Mouse (Mus musculus) embryonic facial prominence, embryonic 13.5 days (tissue): ENCODE measurements around the gene Ms4a7. TPM values are rescaled to one million over a fixed set of nuclear protein-coding genes. Genes with fewer than 3 reads are reported as not detected.

Source experiments
- ATAC-seq: fragments of 200-750 bp; cut with Nextera tagmentation; 2 replicates; pipeline ENCODE4 v1.8.0; 2017; ENCODE audit warnings: low read depth; ENCODE audit not compliant: insufficient number of reproducible peaks, insufficient read depth, low FRiP score, low TSS enrichment
- H3K27ac ChIP-seq: fragments of 300-500 bp; sonication (generic); 2 replicates; pipeline ENCODE4 v1.5.1; 2015; ENCODE audit warnings: moderate library complexity, mild to moderate bottlenecking, inconsistent platforms
- H3K27me3 ChIP-seq: fragments of 300-500 bp; sonication (generic); 2 replicates; pipeline ENCODE4 v1.6.1; 2015; ENCODE audit warnings: mild to moderate bottlenecking, inconsistent platforms
- H3K36me3 ChIP-seq: fragments of 300-500 bp; sonication (generic); 2 replicates; pipeline ENCODE4 v1.6.1; 2015; ENCODE audit warnings: mild to moderate bottlenecking, inconsistent platforms
- H3K4me1 ChIP-seq: fragments of 300-500 bp; sonication (generic); 2 replicates; pipeline ENCODE4 v1.6.1; 2015; ENCODE audit warnings: inconsistent platforms
- H3K4me2 ChIP-seq: fragments of 300-500 bp; sonication (generic); 2 replicates; pipeline ENCODE4 v1.6.1; 2015; ENCODE audit warnings: moderate library complexity, mild to moderate bottlenecking, inconsistent platforms
- H3K4me3 ChIP-seq: fragments of 300-500 bp; sonication (generic); 2 replicates; pipeline ENCODE4 v1.5.1; 2015; ENCODE audit warnings: mild to moderate bottlenecking, inconsistent platforms
- H3K9ac ChIP-seq: fragments of 300-500 bp; sonication (generic); 2 replicates; pipeline ENCODE4 v1.6.1; 2015; ENCODE audit warnings: mild to moderate bottlenecking, inconsistent platforms
- H3K9me3 ChIP-seq: fragments of 300-500 bp; sonication (generic); 2 replicates; pipeline ENCODE4 v1.6.1; 2016; ENCODE audit warnings: inconsistent platforms
- WGBS: fragments of 180-500 bp; shearing (Covaris S2); methylation state at CpG from one replicate; pipeline ENCODE4 v1.1.7; 2015; ENCODE audit warnings: mixed read lengths; 5-methylcytosine and 5-hydroxymethylcytosine counted together
- polyA plus RNA-seq: library from polyadenylated mRNA; unstranded; fragments of >200 nt; fragmentation: Nextera tagmentation; extraction: Ambion mirVana; gene quantifications from 2 replicates; pipeline ENCODE4 v1.2.1, GENCODE M21; 2015

The Ms4a7 gene
- polyA plus RNA-seq: 3.2 and 3.5 TPM in 2 replicates

DNA sequence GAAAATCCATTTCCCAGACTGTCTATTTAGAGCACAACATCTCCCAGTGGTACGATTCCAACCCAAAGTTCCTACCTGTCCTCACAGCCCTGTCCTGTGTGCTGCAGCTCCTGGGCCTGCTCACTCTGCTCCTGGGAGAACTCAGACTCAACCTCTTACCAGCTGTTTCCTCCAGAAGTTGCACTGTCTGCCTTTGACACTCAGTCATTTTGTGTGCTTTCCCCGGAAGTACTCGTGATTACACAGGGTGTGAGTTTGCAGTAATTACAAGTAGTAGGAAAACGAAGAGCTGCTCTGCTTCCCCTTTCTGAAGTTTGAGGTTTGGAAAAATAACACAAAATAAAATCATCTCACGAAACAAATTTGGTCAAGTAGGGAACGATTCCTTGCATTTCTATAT, at the start of gene Ms4a7:
TSS of gene Ms4a7 (minus strand) at position 215 of the 400 bp plus-strand sequence.
- no peak within 1 kb of the TSS for H3K27ac ChIP-seq
- H3K4me3 ChIP-seq: no peak within 1 kb of the TSS
- no peak for ATAC-seq
- no peak within 1 kb of the TSS for H3K4me2 ChIP-seq
- H3K9me3 ChIP-seq: no peaks in the 10 kb centered on the region
- no peaks in the 10 kb centered on the region for H3K4me1 ChIP-seq
- H3K27me3 ChIP-seq: no peaks in the 10 kb centered on the region
- no peak within 1 kb of the TSS for H3K9ac ChIP-seq
- H3K36me3 ChIP-seq: no peaks in the 10 kb centered on the region
- WGBS: 86% methylated on average over 6 of the region's 6 CpGs

DNA sequence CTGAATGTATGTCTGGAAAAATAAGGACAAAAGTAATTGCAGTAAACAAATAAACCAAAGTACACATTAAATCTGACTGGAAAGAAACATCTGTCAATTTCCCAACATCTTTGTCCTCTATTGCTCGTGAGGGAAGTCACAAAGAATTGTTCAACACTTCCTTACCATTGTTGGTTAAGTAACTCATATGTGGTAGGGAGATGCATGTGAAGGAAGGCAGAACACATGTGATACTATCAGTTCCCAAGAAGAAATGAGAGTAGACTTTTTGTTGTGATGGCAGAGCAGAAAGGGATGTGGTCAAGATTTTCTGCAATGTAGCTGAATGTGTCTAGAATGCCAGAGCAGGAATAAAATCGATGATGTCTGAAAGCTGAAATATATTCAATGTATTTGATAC, 40.5 kb upstream of the Ms4a7 start:
- Histone ChIP-seq H3K9me3 (no peaks in the 10 kb centered on the region), H3K4me2 (no peak overlapping the region), H3K9ac (no peak overlapping the region), H3K27me3 (no peaks in the 10 kb centered on the region), H3K27ac (no peak overlapping the region), H3K4me1 (no peaks in the 10 kb centered on the region), H3K36me3 (no peaks in the 10 kb centered on the region), H3K4me3 (no peak overlapping the region)
- WGBS: 72% methylated on average over 2 of the region's 2 CpGs
- no peak for ATAC-seq

DNA sequence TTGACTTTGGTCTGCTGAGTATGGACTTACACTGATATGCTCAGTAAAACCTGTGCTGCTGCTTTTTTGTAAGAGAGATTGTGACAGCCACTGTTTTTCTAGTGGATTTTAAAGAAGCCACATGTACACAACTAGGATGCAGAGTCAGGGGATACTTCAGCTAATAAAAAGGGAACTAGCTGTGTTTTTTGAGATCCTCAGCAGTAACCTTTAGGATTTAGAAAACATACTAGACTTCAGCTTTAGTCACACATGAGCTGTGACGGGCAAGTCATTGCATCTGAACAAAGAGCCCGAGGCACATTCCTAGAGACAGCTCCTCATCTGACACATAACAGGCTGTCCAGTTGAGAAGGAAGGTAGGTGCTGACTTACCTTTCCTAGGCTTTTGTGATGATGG, 39.3 kb upstream of the Ms4a7 start, which contains the start of gene Ms4a4a:
TSS of gene Ms4a4a (plus strand) at position 251 of the 400 bp plus-strand sequence.
- Histone ChIP-seq H3K4me2 (no peak within 1 kb of the TSS), H3K9me3 (no peaks in the 10 kb centered on the region), H3K27ac (no peak within 1 kb of the TSS), H3K9ac (no peak within 1 kb of the TSS), H3K27me3 (no peaks in the 10 kb centered on the region), H3K36me3 (no peaks in the 10 kb centered on the region), H3K4me1 (no peaks in the 10 kb centered on the region), H3K4me3 (no peak within 1 kb of the TSS)
- 52% methylated on average over 2 of the region's 2 CpGs for WGBS
- ATAC-seq: no peak

DNA sequence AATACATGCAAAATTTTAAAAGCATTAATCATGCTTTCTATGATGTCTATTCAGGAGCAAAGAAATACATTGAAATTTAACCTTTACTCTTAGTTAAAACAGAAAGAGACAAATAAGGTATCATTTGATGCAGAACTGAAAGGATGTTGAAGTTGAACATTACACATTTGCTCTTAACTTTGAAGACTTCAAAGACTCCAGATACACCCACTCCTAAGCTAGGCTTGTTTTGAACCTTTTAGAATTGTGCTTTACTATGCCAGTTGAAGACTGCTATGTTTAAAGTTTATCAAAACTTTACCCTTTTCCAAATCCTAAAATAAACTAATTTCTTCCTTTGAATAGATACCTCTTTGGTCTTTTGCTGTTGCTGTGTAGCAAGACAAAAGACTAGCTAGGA, 35.2 kb upstream of the Ms4a7 start:
- ATAC-seq: no peak
- H3K4me1 ChIP-seq: no peaks in the 10 kb centered on the region
- no peak overlapping the region for H3K27ac ChIP-seq
- H3K27me3 ChIP-seq: no peaks in the 10 kb centered on the region
- H3K9ac ChIP-seq: no peak overlapping the region
- H3K9me3 ChIP-seq: no peaks in the 10 kb centered on the region
- no peaks in the 10 kb centered on the region for H3K36me3 ChIP-seq
- no peak overlapping the region for H3K4me3 ChIP-seq
- no peak overlapping the region for H3K4me2 ChIP-seq

DNA sequence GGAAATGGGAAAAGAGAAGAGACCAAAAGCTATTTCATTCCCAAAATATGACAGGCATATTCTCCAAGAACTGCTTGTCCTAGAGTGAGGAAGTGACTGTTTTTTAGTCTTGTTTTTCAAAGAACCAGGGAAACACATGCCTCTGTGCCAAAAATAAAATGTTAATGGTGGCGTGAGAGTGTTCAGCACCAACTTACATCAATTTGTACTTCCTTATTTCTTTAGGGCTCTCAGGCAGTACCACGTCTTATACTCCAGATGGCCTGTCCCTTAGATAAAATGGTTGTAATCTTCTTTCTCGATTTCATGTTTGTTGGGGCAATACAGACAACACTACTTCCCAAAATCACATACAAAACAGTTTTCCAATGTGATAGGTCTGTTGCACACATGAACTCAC, 32.4 kb upstream of the Ms4a7 start:
- H3K9me3 ChIP-seq: no peaks in the 10 kb centered on the region
- WGBS: 82% methylated on average over 3 of the region's 3 CpGs

DNA sequence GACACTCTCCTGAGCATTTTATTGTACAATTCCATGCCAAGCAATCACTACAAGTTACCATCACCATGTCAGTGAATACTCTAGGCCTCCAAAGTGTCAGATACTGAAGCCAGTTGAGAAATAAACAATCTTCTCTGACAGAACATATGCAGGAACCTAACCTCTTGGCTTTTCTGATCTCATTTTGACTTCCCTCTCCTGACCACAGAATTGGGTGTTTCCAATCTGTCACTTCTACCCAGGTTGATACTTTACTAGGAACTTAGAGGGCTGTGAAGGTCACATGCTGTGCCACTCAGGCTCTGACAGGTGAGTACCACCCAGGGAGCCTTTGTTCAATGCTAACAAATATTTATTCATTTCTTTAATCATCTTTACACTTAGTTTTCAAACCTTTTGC, 26.1 kb upstream of the Ms4a7 start:
- H3K27me3 ChIP-seq: no peaks in the 10 kb centered on the region
- no peak for ATAC-seq
- no peak overlapping the region for H3K27ac ChIP-seq
- H3K9ac ChIP-seq: no peak overlapping the region
- H3K4me1 ChIP-seq: no peaks in the 10 kb centered on the region
- no peaks in the 10 kb centered on the region for H3K36me3 ChIP-seq
- no peak overlapping the region for H3K4me2 ChIP-seq
- H3K4me3 ChIP-seq: no peak overlapping the region
- no peaks in the 10 kb centered on the region for H3K9me3 ChIP-seq

More for the DNA sequence above, 32.4 kb upstream of the Ms4a7 start:
- H3K4me1 ChIP-seq: no peaks in the 10 kb centered on the region
- H3K27ac ChIP-seq: no peak overlapping the region
- no peaks in the 10 kb centered on the region for H3K36me3 ChIP-seq
- no peak overlapping the region for H3K4me2 ChIP-seq
- ATAC-seq: no peak
- no peaks in the 10 kb centered on the region for H3K27me3 ChIP-seq
- H3K9ac ChIP-seq: no peak overlapping the region
- no peak overlapping the region for H3K4me3 ChIP-seq

DNA sequence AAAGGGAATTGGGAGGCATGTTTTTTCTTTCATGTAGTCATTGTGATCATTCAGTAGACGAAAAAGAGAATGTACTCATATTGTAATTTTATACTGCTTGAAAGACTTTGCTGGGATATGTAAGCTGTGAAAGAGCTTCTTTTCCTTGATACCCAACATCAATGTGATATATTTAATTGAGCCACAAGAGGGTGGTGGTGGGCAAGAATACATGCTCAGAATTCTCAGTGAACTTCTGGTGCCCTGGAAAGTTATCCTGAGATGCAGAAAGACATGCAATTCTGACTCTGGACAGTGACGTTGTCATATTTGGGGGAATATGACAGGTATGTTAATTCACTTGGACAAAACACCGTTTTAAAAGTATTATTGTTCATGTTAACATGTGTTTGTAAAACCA, 24.2 kb upstream of the Ms4a7 start:
- H3K36me3 ChIP-seq: no peaks in the 10 kb centered on the region
- H3K9me3 ChIP-seq: no peaks in the 10 kb centered on the region
- no peak overlapping the region for H3K27ac ChIP-seq
- no peak overlapping the region for H3K4me3 ChIP-seq
- no peak overlapping the region for H3K9ac ChIP-seq
- H3K4me2 ChIP-seq: no peak overlapping the region
- H3K27me3 ChIP-seq: no peaks in the 10 kb centered on the region
- WGBS: 49% methylated on average over 3 of the region's 3 CpGs
- no peaks in the 10 kb centered on the region for H3K4me1 ChIP-seq
- ATAC-seq: no peak

DNA sequence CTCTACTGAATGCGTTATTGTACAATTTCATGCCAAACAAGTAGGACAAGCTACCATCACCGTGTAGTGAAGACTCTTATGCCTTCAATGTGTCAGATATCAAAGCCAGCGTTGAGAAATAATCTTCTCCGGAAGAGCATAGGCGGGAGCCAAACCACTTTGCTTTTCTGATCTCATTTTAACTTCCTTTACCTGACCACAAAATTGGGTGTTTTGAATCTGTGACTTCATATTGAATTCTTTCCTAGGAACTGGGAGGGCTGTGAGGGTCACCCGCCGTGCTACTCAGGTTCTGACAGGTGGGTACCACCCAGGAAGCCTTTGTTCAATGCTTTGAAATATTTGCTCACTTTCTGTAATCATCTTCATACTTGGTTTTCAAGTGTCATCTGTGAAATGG, 19.8 kb upstream of the Ms4a7 start:
- no peak overlapping the region for H3K27ac ChIP-seq
- H3K4me2 ChIP-seq: no peak overlapping the region
- no peaks in the 10 kb centered on the region for H3K4me1 ChIP-seq
- no peak overlapping the region for H3K4me3 ChIP-seq
- ATAC-seq: no peak
- no peak overlapping the region for H3K9ac ChIP-seq
- no peaks in the 10 kb centered on the region for H3K36me3 ChIP-seq
- H3K27me3 ChIP-seq: no peaks in the 10 kb centered on the region
- H3K9me3 ChIP-seq: no peaks in the 10 kb centered on the region
- WGBS: 70% methylated on average over 7 of the region's 7 CpGs

DNA sequence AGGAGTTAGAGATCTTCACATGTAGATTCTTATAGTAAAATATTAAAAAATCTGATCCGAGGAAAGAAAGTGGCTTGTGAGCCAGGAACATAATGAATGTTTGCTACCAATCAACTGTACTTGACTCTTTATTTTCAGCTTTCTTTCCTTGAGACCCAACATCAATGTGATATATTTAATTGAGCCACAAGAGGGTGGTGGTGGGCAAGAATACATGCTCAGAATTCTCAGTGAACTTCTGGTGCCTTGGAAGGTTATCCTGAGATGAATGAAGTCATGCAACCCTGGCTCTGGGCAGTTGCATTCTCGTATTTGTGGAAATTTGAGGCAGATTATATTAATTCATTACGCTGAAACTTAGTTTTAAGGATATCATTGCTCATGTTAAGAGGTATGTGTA, 15.9 kb upstream of the Ms4a7 start:
- WGBS: 44% methylated on average over 3 of the region's 3 CpGs
- no peaks in the 10 kb centered on the region for H3K27me3 ChIP-seq
- no peak overlapping the region for H3K4me2 ChIP-seq
- ATAC-seq: no peak
- no peaks in the 10 kb centered on the region for H3K9me3 ChIP-seq
- no peak overlapping the region for H3K4me3 ChIP-seq
- H3K27ac ChIP-seq: no peak overlapping the region
- H3K9ac ChIP-seq: no peak overlapping the region
- no peaks in the 10 kb centered on the region for H3K4me1 ChIP-seq
- no peaks in the 10 kb centered on the region for H3K36me3 ChIP-seq

DNA sequence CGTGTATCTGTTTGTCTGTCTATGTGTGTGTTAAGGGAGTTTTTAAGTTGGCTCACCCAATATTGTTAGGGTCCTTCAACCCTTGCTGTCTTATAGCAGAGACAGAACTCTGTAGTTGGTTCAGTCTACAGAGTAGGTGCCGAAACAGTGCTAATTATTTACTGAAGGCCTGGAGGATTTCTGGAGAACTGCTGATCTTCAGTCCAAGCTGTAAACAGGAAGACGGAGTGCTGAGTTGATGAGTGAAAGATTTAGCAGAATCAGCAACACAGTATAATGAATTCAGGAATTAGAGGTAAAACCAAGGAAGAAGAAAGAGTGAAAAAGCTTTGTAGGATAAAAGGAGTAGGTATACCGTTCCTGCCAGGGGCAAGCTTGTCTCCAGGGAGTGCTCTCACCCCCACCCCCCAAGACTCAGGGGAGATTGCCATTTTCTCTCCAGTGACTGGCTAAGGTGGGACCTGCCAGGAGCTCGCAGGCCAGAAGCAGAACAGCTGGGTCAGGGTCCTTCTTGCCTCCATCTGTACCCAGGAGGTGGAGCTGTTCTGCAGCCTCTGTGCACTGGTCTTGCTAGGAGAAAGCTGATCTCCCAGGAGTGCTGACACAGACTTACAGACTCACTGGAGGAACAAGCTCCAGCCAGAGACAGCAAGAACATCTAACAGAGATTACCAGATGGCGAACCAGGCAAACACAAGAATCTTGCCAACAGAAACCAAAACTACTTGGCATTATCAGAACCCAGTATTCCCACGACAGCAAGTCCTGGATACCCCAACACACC, 13.9 kb upstream of the Ms4a7 start:
- Histone ChIP-seq H3K4me1 (no peaks in the 10 kb centered on the region), H3K4me2 (no peak overlapping the region), H3K36me3 (no peaks in the 10 kb centered on the region), H3K27ac (no peak overlapping the region), H3K4me3 (no peak overlapping the region), H3K27me3 (no peaks in the 10 kb centered on the region), H3K9me3 (no peaks in the 10 kb centered on the region), H3K9ac (no peak overlapping the region)
- ATAC-seq: no peak
- WGBS: 53% methylated on average over 7 of the region's 7 CpGs

DNA sequence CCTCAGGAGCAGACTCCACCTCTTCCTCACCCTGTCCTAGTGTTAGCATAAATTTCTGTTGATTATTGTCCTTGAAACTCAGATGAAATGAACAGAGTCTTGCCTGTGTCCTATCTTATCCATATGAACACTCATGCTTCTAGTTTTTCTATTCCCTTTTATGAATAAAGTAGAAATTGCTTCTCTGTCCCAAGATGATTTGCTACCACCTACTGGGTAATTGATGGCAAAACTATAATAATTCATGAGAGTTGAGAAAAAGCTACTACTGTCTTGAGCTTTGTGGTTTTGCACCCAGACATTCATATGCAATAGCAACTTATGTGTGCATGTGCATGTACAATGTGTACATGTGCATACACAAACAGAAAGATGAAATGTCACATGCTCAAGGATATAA, 8.0 kb upstream of the Ms4a7 start:
- Histone ChIP-seq H3K36me3 (no peaks in the 10 kb centered on the region), H3K27me3 (no peaks in the 10 kb centered on the region), H3K4me3 (no peak overlapping the region), H3K4me1 (no peaks in the 10 kb centered on the region), H3K4me2 (no peak overlapping the region), H3K9ac (no peak overlapping the region), H3K27ac (no peak overlapping the region), H3K9me3 (no peaks in the 10 kb centered on the region)
- ATAC-seq: no peak

DNA sequence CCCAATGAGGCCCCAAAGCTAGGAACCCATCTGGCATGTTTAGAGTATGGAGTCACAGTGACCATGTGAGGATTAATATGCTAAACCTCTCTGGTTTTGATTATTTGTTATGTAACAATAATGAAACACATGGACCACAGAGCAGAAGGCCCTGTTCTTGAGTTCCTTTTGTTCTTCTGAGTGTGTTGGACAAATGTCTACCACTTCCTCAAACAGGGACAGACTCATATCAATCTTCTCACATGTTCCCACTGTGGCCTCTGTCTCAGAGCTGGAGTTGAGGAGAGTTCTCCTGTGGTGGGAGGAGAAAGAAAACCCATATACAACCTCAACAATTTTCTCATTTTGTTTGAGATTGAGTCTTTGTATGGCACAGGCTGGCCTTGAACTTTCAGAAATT, 7.2 kb upstream of the Ms4a7 start:
- Histone ChIP-seq H3K9ac (no peak overlapping the region), H3K4me1 (no peaks in the 10 kb centered on the region), H3K27me3 (no peaks in the 10 kb centered on the region), H3K36me3 (no peaks in the 10 kb centered on the region), H3K9me3 (no peaks in the 10 kb centered on the region), H3K4me3 (no peak overlapping the region), H3K4me2 (no peak overlapping the region), H3K27ac (no peak overlapping the region)
- ATAC-seq: no peak
